Mouse (Mus musculus) forebrain, embryonic 11.5 days (tissue): ENCODE results near the gene Wdr27. TPM values are rescaled to one million over a fixed set of nuclear protein-coding genes. Genes with fewer than 3 reads are reported as not detected.
"Not testable (repeated sequence)": the region's sequence is repeated elsewhere in the genome, so short reads cannot be mapped to it uniquely, and the experiment has no call there.

Experiments
- ATAC-seq: fragments of 200-750 bp; cut with Nextera tagmentation; replicated peaks from 2 replicates; pipeline ENCODE4 v1.8.0; 2017; ENCODE audit warnings: moderate TSS enrichment; ENCODE audit not compliant: low FRiP score
- DNase-seq: peaks from one replicate; pipeline ENCODE4 v3.0.0-alpha.2; 2017; ENCODE audit warnings: low spot score
- H3K27ac ChIP-seq: fragments of 300-500 bp; sonication (generic); 2 replicates; pipeline ENCODE4 v1.5.1; 2014; ENCODE audit warnings: low read depth, low read length
- H3K27me3 ChIP-seq: fragments of 300-500 bp; sonication (generic); 2 replicates; pipeline ENCODE4 v1.6.1; 2014; ENCODE audit warnings: mild to moderate bottlenecking, low read length, mixed read lengths; ENCODE audit not compliant: control insufficient read depth, insufficient read depth
- H3K36me3 ChIP-seq: fragments of 300-500 bp; sonication (generic); 2 replicates; pipeline ENCODE4 v1.6.1; 2014; ENCODE audit warnings: mild to moderate bottlenecking, low read length, moderate library complexity, mixed read lengths; ENCODE audit not compliant: control insufficient read depth, insufficient read depth
- H3K4me1 ChIP-seq: fragments of 300-500 bp; sonication (generic); replicated peaks from 2 replicates; pipeline ENCODE4 v1.6.1; 2014; ENCODE audit warnings: low read length, mixed read lengths; ENCODE audit not compliant: control insufficient read depth, insufficient read depth
- H3K4me2 ChIP-seq: fragments of 300-500 bp; sonication (generic); 2 replicates; pipeline ENCODE4 v1.6.1; 2014; ENCODE audit warnings: low read depth, mild to moderate bottlenecking, low read length, moderate library complexity, mixed read lengths; ENCODE audit not compliant: severe bottlenecking
- H3K4me3 ChIP-seq: fragments of 300-500 bp; sonication (generic); 2 replicates; pipeline ENCODE4 v1.5.1; 2014; ENCODE audit warnings: low read depth, low read length
- H3K9ac ChIP-seq: fragments of 300-500 bp; sonication (generic); 2 replicates; pipeline ENCODE4 v1.6.1; 2014; ENCODE audit warnings: low read length
- H3K9me3 ChIP-seq: fragments of 300-500 bp; sonication (generic); 2 replicates; pipeline ENCODE4 v1.6.1; 2016; ENCODE audit warnings: low read length, mixed read lengths; ENCODE audit not compliant: control insufficient read depth
- WGBS: fragments of 180-500 bp; shearing (Covaris S2); extraction: QIAGEN DNeasy Blood & Tissue Kit; methylation state at CpG from one replicate; pipeline ENCODE4 v1.1.7; 2014; 5-methylcytosine and 5-hydroxymethylcytosine counted together
- polyA plus RNA-seq: library from polyadenylated mRNA; unstranded; fragments of >200 nt; fragmentation: Nextera tagmentation; extraction: Ambion mirVana; gene quantifications from 2 replicates; pipeline ENCODE4 v1.2.1, GENCODE M21; 2014

Gene Wdr27
- 4.3 and 6.1 TPM in 2 replicates for polyA plus RNA-seq

DNA sequence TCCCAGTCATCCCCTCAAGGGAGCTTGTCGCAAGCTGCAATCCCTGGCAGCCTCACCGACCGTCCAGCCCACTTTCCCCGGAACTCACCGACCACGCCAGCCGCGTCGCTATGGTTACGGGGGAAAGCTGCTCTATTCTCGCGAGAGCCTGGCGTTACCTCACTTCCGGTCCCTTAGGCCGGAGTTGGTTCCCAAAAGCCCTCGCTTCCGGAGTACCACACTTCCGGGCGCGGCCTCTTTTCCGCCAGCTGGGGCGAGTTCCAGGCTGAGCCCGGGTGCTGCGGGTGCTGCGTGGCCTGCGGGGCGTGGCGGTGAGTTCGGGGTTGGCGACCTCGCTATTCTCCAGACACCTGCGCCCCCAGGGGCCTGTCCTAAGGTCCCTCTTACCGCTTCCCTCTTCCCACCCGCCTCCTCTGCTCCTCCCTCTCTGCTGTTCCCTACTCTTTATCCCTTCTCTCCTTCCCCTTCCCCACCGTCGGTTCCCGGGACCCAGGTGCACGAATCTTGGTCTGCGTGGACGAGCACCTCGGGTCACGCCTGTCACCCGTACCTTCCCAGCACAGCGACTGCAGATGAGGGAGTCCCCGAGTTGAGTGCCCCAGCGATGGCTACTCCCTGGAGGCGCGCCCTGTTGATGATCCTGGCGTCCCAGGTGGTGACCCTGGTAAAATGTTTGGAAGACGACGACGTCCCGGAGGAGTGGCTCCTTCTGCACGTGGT, at the start of gene Wdr27, which contains the start of gene 1600012H06Rik:
TSS of gene Wdr27 (minus strand) at position 150 of the 720 bp plus-strand sequence.
TSS of gene 1600012H06Rik (plus strand) at position 176 of the 720 bp plus-strand sequence.
- peak; percentile 98 for ATAC-seq
- peak; percentile 99 for DNase-seq
- peak within 1 kb of the TSS; percentile 96 for H3K4me2 ChIP-seq
- H3K36me3 ChIP-seq = peaks cover 2% of the 10 kb centered on the region; the same call in 1 of the 2 replicates
- H3K27me3 ChIP-seq = no peaks in the 10 kb centered on the region
- peaks cover 7% of the 10 kb centered on the region; the same call in 1 of the 2 replicates for H3K4me1 ChIP-seq
- H3K4me3 ChIP-seq = peak within 1 kb of the TSS; percentile 66
- H3K27ac ChIP-seq = 0 out of 2 replicates have a peak within 1 kb of the TSS, but pooled peaks have one; percentile 25
- H3K9me3 ChIP-seq = no peaks in the 10 kb centered on the region
- peak within 1 kb of the TSS; percentile 70 for H3K9ac ChIP-seq
- under 1% methylated on average over 54 of the region's 54 CpGs for WGBS

DNA sequence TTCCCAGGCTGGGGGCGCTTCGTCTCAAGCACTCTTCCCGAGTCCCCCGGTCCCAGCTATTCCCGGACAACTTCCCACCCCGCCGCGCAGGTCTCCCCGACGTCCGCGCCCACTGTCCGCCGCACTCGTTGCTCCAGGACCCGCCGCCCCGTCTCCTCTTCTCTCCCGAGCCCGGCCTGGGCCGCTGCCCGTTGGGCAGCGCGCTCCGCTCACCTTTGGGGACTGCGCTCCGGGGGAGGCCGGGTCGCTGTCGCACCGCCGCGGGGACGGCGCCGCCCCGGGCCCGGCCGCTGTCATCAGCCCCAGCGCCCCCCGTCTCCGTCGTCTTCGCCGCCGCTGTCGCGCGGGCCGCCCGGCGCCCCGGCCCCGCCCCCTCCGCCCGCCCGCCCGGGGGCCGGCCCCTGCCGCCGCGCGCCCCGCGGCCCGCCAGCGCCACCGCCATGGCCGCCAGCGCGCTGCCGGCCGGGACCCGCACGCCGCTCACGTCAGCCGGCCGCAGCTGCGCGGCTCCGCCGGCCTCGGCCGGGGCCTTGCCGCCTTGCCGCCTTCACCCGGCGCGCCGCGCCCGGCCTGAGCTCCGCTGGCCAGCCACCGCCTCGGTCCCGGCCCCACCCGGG, 49.7 kb upstream of the Wdr27 start:
- not testable (repeated sequence) for H3K4me1 ChIP-seq, H3K9ac ChIP-seq, H3K4me3 ChIP-seq, H3K27ac ChIP-seq, DNase-seq, H3K36me3 ChIP-seq, H3K9me3 ChIP-seq, H3K4me2 ChIP-seq, H3K27me3 ChIP-seq
- WGBS = no CpG with 5 or more reads among the region's 98 CpGs
- peak; percentile 69; the same call in 1 of the 2 replicates for ATAC-seq

DNA sequence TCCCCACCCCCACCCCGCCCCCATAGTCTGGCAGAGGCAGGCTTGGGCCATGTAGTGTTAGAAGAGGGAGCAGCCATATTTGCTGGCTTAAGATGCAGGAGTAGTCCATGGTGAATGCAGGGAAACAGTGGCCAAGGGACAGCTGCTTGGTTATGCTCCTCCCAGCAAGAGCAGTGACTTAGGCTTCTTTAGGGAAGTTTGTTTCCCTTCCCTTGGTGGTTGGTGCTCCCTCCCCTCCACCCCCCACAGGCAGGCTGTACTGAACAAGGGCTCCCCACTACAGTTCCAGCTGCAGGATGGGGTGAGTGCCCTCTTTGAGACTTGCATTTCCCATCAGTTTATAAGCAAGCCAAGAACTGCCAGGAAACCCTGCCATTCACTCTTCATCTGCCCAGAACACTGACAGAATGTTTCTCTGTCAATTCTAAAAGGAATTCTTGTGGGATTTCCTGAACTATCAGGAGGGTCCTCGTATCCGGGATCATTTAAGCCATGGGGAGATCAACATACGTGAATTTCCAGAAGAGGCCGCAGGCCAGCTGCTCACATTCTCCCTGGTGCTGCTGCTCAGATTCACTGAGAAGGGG, 47.3 kb upstream of the Wdr27 start:
- H3K4me2 ChIP-seq, H3K4me1 ChIP-seq, H3K9me3 ChIP-seq, H3K36me3 ChIP-seq, H3K27ac ChIP-seq, H3K9ac ChIP-seq, H3K4me3 ChIP-seq, H3K27me3 ChIP-seq, ATAC-seq, DNase-seq: not testable (repeated sequence)
- 89% methylated on average over 4 of the region's 5 CpGs for WGBS

DNA sequence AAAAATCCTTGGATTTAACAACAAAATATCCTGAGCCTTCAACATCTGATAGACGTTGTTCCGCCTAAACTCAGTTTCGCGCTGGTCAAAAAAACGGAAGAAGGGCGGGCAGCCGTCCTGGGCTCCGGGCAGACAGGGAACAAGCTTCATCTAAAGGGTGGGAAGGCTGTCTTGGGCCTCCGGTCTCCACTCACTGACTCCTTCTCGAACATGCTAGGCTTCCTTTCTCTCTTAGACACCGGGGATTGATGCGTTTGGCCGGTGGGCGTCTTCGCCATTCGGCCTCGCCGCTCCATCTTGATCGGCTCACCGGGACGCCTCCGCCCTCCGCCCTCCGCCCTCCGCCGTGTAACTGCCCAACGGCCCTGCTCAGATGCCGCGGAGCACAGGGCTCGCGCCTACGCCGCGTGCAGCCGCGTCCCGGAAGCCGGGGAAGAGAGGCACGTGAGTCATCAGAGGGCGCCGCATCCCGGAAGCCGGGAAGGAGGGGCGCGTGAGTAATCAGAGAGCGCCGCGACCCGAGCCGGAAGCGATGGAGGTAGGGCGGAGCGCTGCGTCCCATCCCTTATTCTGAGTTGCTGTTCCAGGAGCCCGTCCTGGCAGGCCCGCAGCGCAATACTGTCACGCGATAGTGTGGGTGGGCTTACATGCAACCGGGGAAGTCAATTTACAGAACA, 35.5 kb upstream of the Wdr27 start, which contains the start of the genes 9030025P20Rik and Gm3417:
TSS of gene 9030025P20Rik (plus strand) at position 107 of the 677 bp plus-strand sequence.
TSS of gene Gm3417 (minus strand) at position 429 of the 677 bp plus-strand sequence.
- not testable (repeated sequence) for H3K9ac ChIP-seq, H3K4me3 ChIP-seq, DNase-seq, H3K4me1 ChIP-seq, H3K27me3 ChIP-seq, H3K4me2 ChIP-seq, H3K27ac ChIP-seq, H3K9me3 ChIP-seq, H3K36me3 ChIP-seq
- no CpG with 5 or more reads among the region's 60 CpGs for WGBS
- ATAC-seq = peak; percentile 99

DNA sequence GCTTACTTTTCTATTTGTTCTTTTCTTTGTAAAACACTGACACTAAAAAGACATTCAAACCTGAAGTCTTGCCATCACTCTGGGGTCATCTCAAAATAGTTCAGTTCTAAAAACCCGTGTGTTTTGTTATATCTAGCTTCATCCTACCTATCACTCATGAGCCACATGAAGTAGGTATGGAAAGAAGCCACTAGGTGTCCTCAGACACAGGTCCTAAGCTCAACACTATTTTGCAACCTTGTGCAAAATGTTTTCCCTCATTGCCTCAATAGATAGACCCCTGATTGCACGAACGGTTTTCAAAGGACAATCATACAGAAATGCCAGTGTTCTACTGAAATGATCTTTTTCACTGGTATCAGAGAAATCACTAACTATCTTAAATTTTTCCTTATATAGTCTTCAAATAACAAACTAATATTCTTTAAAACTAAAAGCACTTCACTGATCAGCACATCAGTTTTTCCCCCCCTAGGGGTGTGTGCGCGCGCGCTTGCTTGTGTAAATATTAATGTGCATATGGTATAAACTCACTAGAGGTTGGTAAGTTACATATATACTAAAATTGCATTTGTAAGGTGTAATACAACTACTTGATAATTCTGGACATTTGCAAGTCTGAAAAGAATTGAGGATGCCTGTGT, 34.9 kb upstream of the Wdr27 start:
- WGBS = 2% methylated on average over 4 of the region's 7 CpGs
- not testable (repeated sequence) for H3K4me3 ChIP-seq, DNase-seq, H3K4me1 ChIP-seq, H3K27ac ChIP-seq, H3K27me3 ChIP-seq, H3K36me3 ChIP-seq, H3K9ac ChIP-seq, H3K4me2 ChIP-seq, H3K9me3 ChIP-seq
- ATAC-seq = peak; percentile 8; the same call in 1 of the 2 replicates

DNA sequence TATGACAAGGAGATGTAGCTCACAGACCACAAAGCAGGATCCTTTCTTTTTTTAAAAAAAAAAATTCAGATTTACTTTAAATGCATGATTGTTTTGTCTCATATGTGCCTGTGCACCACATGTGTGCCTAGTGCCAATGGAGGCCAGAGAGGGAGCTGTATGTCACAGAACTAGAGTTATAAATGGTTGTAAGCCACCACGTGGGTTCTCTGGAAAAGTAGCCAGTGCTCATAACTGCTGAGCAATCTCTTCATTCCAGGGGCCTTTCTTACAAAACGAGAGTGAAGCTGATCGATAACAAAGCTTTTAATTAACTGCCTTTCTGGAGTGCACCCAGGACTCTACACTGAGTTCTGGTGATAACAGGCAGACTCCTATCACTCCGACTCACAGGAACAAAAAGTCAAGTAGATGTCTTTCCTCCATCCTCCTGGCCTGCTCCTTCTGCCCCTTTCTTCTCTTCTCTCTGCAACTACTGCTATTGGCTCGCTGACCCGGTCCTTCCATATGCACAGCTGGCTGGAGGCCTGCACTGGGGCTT, 25.5 kb upstream of the Wdr27 start:
- not testable (repeated sequence) for H3K36me3 ChIP-seq, ATAC-seq, H3K4me3 ChIP-seq, H3K27me3 ChIP-seq, H3K9ac ChIP-seq, H3K4me1 ChIP-seq, H3K9me3 ChIP-seq, DNase-seq, H3K4me2 ChIP-seq, H3K27ac ChIP-seq
- no CpG with 5 or more reads among the region's 6 CpGs for WGBS

DNA sequence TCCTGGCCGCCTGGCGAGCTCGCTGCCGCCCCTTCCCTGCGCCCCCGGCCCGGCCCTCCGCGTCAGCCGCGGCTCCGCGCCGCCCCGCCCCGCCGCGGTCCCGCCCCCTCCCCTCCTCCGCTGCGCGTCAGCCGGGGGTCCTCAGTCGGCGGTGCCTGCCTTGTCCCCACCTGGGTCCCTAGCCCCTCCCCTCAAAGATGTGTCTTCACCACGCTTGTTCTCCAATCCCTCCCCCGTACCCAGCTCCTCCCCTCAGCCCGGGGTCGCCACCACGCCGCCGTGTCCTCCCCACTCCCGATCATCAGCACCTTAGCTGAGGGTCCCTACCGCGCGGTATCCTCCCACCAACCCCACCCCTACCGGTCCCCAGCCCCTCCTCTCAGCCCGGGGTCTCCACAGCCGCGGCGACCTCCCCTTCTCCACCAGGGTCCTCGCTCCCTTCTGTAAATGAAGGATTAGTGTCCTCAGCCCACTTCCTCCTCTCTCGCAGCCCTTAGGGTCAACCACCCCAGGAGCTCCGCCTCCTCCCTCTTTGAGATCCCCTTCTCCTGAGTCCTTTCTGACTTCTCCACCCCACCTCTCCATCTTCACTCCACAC, 18.7 kb upstream of the Wdr27 start:
- DNase-seq, H3K36me3 ChIP-seq, H3K9me3 ChIP-seq, H3K9ac ChIP-seq, H3K4me3 ChIP-seq, H3K4me1 ChIP-seq, H3K27ac ChIP-seq, H3K4me2 ChIP-seq, H3K27me3 ChIP-seq: not testable (repeated sequence)
- WGBS = no CpG with 5 or more reads among the region's 44 CpGs
- ATAC-seq = peak; percentile 94
